Mouse (Mus musculus): Measurements from ENCODE around the gene Dmrt1.

Dmrt1 gene

GRCm38 (mm10) chr19:25569778-25570177 lies 64.4 kb downstream of the Dmrt1 start:
- no peak for DNase-seq (ENCODE audit: extremely low spot score)

GRCm38 (mm10) chr19:25574431-25574830 lies 69.0 kb downstream of the Dmrt1 start:
- DNase-seq (ENCODE audit: extremely low spot score), result no peak

GRCm38 (mm10) chr19:25574981-25575814 lies 69.8 kb downstream of the Dmrt1 start:
- DNase-seq (ENCODE audit: extremely low spot score), result peak; percentile 54

GRCm38 (mm10) chr19:25578358-25578757 lies 72.9 kb downstream of the Dmrt1 start:
- no peak for DNase-seq (ENCODE audit: extremely low spot score)

- DNase-seq (ENCODE audit: extremely low spot score), result no peak
These were observed 74.0 kb downstream of the Dmrt1 start for GRCm38 (mm10) chr19:25579440-25579839.

GRCm38 (mm10) chr19:25597717-25598232 lies 92.4 kb downstream of the Dmrt1 start:
- DNase-seq (ENCODE audit: extremely low spot score), result no peak

GRCm38 (mm10) chr19:25598626-25599025 lies 93.2 kb downstream of the Dmrt1 start:
- no peak for DNase-seq (ENCODE audit: extremely low spot score)

- no peak for DNase-seq (ENCODE audit: extremely low spot score)
These were observed 96.5 kb downstream of the Dmrt1 start for GRCm38 (mm10) chr19:25601966-25602365.

GRCm38 (mm10) chr19:25607461-25608205 lies 102.2 kb downstream of the Dmrt1 start:
- no peak for DNase-seq (ENCODE audit: extremely low spot score)

GRCm38 (mm10) chr19:25608206-25608580 lies 102.8 kb downstream of the Dmrt1 start:
- no peak for DNase-seq (ENCODE audit: extremely low spot score)

- DNase-seq (ENCODE audit: extremely low spot score), result no peak
These were observed 103.8 kb downstream of the Dmrt1 start for GRCm38 (mm10) chr19:25608961-25609850.

- peak; percentile 65 for DNase-seq (ENCODE audit: extremely low spot score)
These were observed 104.6 kb downstream of the Dmrt1 start, which contains the start of gene Dmrt3 for GRCm38 (mm10) chr19:25610015-25610410. TSS of gene Dmrt3 (plus strand) at chr19:25610301.

GRCm38 (mm10) chr19:25610411-25611111 lies 105.1 kb downstream of the Dmrt1 start:
- peak; percentile 63 for DNase-seq (ENCODE audit: extremely low spot score)

GRCm38 (mm10) chr19:25611116-25611515 lies 105.7 kb downstream of the Dmrt1 start:
- peak; percentile 58 for DNase-seq (ENCODE audit: extremely low spot score)

GRCm38 (mm10) chr19:25611876-25612805 lies 106.7 kb downstream of the Dmrt1 start:
- no peak for DNase-seq (ENCODE audit: extremely low spot score)

- no peak for DNase-seq (ENCODE audit: extremely low spot score)
These were observed 107.4 kb downstream of the Dmrt1 start for GRCm38 (mm10) chr19:25612806-25613295.

GRCm38 (mm10) chr19:25613476-25614300 lies 108.3 kb downstream of the Dmrt1 start:
- peak; percentile 56 for DNase-seq (ENCODE audit: extremely low spot score)

- DNase-seq (ENCODE audit: extremely low spot score), result no peak
These were observed 110.5 kb downstream of the Dmrt1 start for GRCm38 (mm10) chr19:25615889-25616288.

All from embryo, embryonic 9.5 days (tissue).